Mouse (Mus musculus) embryonic facial prominence, embryonic 12.5 days (tissue): Measurements from ENCODE around the gene Mcm7. TPM values are rescaled to one million over a fixed set of nuclear protein-coding genes. Genes with fewer than 3 reads are reported as not detected.
"Not testable (repeated sequence)": the region's sequence is repeated elsewhere in the genome, so short reads cannot be mapped to it uniquely, and the experiment has no call there.

Experiments used
- ATAC-seq: fragments of 200-750 bp; cut with Nextera tagmentation; 2 replicates; pipeline ENCODE4 v1.8.0; 2017; ENCODE audit not compliant: insufficient number of reproducible peaks, insufficient read depth, low FRiP score, low TSS enrichment
- H3K27ac ChIP-seq: fragments of 300-500 bp; sonication (generic); 2 replicates; pipeline ENCODE4 v1.5.1; 2016; ENCODE audit warnings: mild to moderate bottlenecking
- H3K27me3 ChIP-seq: fragments of 300-500 bp; sonication (generic); 2 replicates; pipeline ENCODE4 v1.6.1; 2016; ENCODE audit warnings: mild to moderate bottlenecking, moderate library complexity
- H3K36me3 ChIP-seq: fragments of 300-500 bp; sonication (generic); 2 replicates; pipeline ENCODE4 v1.6.1; 2016; ENCODE audit warnings: mild to moderate bottlenecking
- H3K4me1 ChIP-seq: fragments of 300-500 bp; sonication (generic); 2 replicates; pipeline ENCODE4 v1.6.1; 2016
- H3K4me2 ChIP-seq: fragments of 300-500 bp; sonication (generic); replicated peaks from 2 replicates; pipeline ENCODE4 v1.6.1; 2016; ENCODE audit warnings: mild to moderate bottlenecking, moderate library complexity
- H3K4me3 ChIP-seq: fragments of 300-500 bp; sonication (generic); 2 replicates; pipeline ENCODE4 v1.5.1; 2016; ENCODE audit warnings: mild to moderate bottlenecking
- H3K9ac ChIP-seq: fragments of 300-500 bp; sonication (generic); 2 replicates; pipeline ENCODE4 v1.6.1; 2016; ENCODE audit warnings: mild to moderate bottlenecking, moderate library complexity
- H3K9me3 ChIP-seq: fragments of 300-500 bp; sonication (generic); 2 replicates; pipeline ENCODE4 v1.6.1; 2016; ENCODE audit warnings: mild to moderate bottlenecking, moderate library complexity
- WGBS: fragments of 180-500 bp; shearing (Covaris S2); methylation state at CpG from one replicate; pipeline ENCODE4 v1.1.7; 2016; 5-methylcytosine and 5-hydroxymethylcytosine counted together
- polyA plus RNA-seq: library from polyadenylated mRNA; unstranded; fragments of >200 nt; fragmentation: Nextera tagmentation; extraction: Ambion mirVana; gene quantifications from 2 replicates; pipeline ENCODE4 v1.2.1, GENCODE M21; 2016

The Mcm7 gene
- polyA plus RNA-seq = 239 and 243 TPM in 2 replicates

DNA sequence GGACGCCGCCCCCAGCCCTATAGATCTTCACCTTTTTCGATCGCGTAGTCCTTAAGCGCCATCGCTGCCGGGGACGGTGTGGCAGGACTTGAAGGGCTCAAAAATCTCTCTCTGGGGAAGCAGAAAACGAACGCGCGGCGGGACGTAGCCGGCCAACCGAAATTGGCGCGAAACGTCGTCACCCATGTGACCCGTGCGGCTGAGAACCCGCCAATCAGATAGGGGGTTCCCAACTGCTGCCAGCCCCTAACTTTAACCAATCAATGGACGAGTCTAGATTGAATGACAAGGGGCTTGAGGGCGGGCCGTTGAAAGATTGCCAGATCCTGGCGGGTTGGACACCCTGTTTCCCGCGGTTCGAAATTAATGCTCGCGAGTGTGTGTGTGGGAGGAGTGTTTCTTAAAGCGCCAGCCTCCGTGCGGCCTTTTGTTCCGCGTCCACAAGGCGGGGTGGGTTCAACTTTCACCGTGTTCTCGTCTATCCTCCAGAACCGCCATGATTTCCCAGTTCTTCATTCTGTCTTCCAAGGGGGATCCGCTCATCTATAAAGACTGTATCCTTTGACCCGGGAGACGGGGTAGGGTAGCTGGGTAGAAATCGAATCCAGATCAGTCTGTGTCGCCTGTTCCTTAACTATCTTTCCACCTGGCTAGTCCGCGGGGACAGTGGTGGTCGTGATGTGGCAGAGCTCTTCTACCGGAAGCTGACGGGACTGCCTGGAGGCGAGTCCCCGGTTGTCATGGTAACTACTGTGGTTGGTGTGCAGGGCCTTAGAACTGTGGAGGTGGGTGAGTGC is at the start of gene Mcm7, which contains the start of gene Ap4m1:
TSS of gene Mcm7 (minus strand) at position 728 of the 797 bp plus-strand sequence.
TSS of gene Ap4m1 (plus strand) at position 308 of the 797 bp plus-strand sequence.
- peak within 1 kb of the TSS; percentile 87 for H3K4me3 ChIP-seq
- peaks cover 19% of the 10 kb centered on the region for H3K4me1 ChIP-seq
- no peaks in the 10 kb centered on the region for H3K9me3 ChIP-seq
- peaks cover 57% of the 10 kb centered on the region for H3K36me3 ChIP-seq
- H3K4me2 ChIP-seq = peak within 1 kb of the TSS; percentile 82
- H3K27me3 ChIP-seq = no peaks in the 10 kb centered on the region
- WGBS = under 1% methylated on average over 54 of the region's 54 CpGs
- peak; percentile 93 for ATAC-seq
- H3K9ac ChIP-seq = peak within 1 kb of the TSS; percentile 83
- H3K27ac ChIP-seq = peak within 1 kb of the TSS; percentile 95

DNA sequence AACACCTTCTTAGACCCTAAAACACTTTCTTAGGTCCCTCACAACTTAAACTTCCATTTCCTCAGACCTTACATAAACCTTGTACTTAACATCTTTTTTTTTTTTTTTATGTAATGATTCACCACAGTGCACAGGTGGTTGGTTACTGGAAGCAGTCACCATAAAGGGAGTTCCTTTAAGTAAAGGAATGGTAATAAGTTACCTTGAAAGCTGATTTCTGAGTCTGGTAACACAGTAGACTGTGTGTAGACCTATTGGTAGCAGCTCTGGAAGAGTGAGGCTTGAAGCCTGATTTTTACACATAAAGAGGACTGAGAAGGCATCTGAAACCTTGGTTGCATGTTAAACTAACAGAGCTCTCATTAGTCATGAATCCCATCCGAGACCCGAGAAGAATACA is 47.6 kb upstream of the Mcm7 start:
- H3K4me2 ChIP-seq = no peak overlapping the region
- H3K4me1 ChIP-seq = no peaks in the 10 kb centered on the region
- no peaks in the 10 kb centered on the region for H3K27me3 ChIP-seq
- H3K36me3 ChIP-seq = no peaks in the 10 kb centered on the region
- no peak overlapping the region for H3K4me3 ChIP-seq
- peaks cover 17% of the 10 kb centered on the region; the same call in 1 of the 2 replicates for H3K9me3 ChIP-seq
- no peak for ATAC-seq
- 64% methylated on average over 2 of the region's 2 CpGs for WGBS
- no peak overlapping the region for H3K9ac ChIP-seq
- no peak overlapping the region for H3K27ac ChIP-seq

DNA sequence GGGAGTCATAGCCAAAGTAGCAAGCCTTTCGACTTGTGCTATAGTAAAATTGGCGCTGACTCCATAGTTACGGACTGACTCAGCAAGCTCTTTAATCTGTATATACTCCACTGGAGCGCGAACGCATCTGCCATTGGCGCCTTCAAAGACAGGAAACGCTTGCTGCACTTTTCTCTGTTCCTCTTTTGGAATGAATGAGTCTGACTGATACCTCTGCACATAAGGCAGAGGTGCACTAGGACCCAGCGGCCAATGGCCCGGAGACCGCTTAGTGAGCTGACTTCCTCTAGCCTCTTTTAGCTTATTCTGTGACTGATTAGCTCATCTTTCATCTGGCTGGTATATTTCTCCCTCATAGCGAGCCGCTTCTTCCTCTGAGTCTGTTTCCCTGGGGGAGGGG is 44.4 kb upstream of the Mcm7 start:
- not testable (repeated sequence) for H3K27ac ChIP-seq, H3K27me3 ChIP-seq, H3K4me1 ChIP-seq, H3K36me3 ChIP-seq, H3K9ac ChIP-seq, H3K4me2 ChIP-seq, H3K4me3 ChIP-seq, ATAC-seq
- 92% methylated on average over 13 of the region's 13 CpGs for WGBS
- H3K9me3 ChIP-seq = peaks cover 19% of the 10 kb centered on the region; the same call in 1 of the 2 replicates

DNA sequence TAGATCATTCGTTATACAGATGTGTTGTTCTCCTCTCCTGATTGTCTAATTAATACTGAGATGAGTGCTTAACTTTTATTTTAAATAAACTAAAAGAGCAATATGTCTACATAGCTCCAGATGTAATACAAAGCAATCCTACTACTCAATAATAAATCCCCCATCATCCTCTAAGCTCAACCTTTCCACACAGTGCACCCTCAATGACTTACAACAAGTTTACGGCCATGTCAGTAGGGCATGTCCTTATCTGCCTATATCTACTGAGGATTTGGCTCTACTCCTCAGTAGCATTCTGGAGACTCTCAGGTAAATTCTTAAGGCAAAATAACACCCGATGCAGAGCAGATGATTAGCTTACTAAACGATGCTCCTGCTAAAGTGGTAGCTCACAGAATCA is 35.7 kb upstream of the Mcm7 start:
- ATAC-seq = no peak
- no peaks in the 10 kb centered on the region for H3K27me3 ChIP-seq
- no peaks in the 10 kb centered on the region for H3K9me3 ChIP-seq
- H3K36me3 ChIP-seq = no peaks in the 10 kb centered on the region
- H3K4me2 ChIP-seq = no peak overlapping the region
- H3K4me3 ChIP-seq = no peak overlapping the region
- no peak overlapping the region for H3K27ac ChIP-seq
- WGBS = 86% methylated on average over 4 of the region's 4 CpGs
- no peak overlapping the region for H3K9ac ChIP-seq
- H3K4me1 ChIP-seq = no peaks in the 10 kb centered on the region

DNA sequence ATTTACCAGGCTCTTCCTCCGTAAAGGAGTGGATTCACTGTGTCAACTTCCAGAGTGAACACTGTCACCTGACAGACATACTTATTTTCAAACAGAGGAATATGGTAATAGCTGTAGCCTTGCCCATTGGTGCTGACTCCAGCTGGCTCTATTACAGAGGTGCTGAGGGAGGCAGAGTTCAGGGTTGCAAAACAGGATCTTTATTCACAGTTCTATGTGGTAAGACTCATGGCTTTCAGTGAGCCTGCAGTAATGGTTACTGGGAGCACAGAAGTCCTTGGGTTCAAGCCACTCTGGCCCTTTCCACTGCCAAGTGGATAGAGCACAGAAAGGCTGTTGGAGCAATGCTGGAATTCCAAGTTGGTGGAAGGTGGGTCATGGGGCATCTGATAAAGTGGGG is 35.0 kb upstream of the Mcm7 start:
- Histone ChIP-seq H3K9ac (no peak overlapping the region), H3K4me3 (no peak overlapping the region), H3K9me3 (no peaks in the 10 kb centered on the region), H3K4me1 (no peaks in the 10 kb centered on the region), H3K4me2 (no peak overlapping the region), H3K27me3 (no peaks in the 10 kb centered on the region), H3K36me3 (no peaks in the 10 kb centered on the region), H3K27ac (no peak overlapping the region)
- no peak for ATAC-seq
- WGBS = 83% methylated on average over 1 of the region's 1 CpGs

DNA sequence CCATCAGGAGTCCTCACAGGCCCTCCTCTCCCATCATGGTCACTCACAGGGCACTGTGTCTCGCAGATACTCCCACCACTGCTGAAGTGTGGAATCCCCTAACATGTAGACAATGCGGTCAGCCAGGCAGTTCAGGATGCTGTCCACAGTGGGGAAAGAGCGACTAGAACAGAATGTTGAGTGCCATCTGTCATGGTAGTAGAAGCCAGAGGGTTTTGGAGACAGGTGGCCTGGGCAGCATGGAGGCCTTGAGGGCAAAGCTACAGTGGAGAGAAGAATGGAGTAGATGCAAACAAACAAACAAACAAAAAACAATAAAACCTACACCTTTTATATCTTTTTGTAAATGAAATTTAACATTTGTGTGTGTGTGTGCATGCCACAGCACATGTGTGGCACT is 29.9 kb upstream of the Mcm7 start:
- H3K4me1 ChIP-seq = no peaks in the 10 kb centered on the region
- ATAC-seq = no peak
- no peak overlapping the region for H3K4me2 ChIP-seq
- no peaks in the 10 kb centered on the region for H3K9me3 ChIP-seq
- no peaks in the 10 kb centered on the region for H3K27me3 ChIP-seq
- WGBS = 79% methylated on average over 3 of the region's 3 CpGs
- no peaks in the 10 kb centered on the region for H3K36me3 ChIP-seq
- no peak overlapping the region for H3K27ac ChIP-seq
- no peak overlapping the region for H3K9ac ChIP-seq
- no peak overlapping the region for H3K4me3 ChIP-seq

DNA sequence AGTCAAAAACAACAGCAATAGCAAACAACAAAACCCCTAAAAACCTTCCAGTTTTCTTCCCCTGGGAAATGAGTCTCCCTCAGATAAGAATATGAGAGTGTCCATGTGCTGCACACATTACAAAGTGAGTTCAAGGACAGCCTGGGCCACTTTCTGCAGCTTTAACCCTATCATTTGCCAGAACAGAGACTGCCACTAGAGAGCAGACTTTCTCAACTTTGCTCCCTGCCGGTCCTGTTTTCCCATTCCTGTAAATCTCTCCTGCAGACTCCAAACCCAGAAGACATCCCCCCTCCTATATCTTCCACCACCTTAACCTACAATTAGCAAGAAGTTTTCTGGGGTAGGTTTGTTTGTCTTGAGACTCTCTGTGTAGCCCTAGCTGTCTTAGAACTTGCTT is 27.4 kb upstream of the Mcm7 start:
- Histone ChIP-seq H3K4me3 (no peak overlapping the region), H3K36me3 (no peaks in the 10 kb centered on the region), H3K9ac (no peak overlapping the region), H3K9me3 (no peaks in the 10 kb centered on the region), H3K27ac (no peak overlapping the region), H3K4me2 (no peak overlapping the region), H3K27me3 (no peaks in the 10 kb centered on the region), H3K4me1 (no peaks in the 10 kb centered on the region)
- no peak for ATAC-seq
- WGBS = 27% methylated on average over 1 of the region's 1 CpGs

DNA sequence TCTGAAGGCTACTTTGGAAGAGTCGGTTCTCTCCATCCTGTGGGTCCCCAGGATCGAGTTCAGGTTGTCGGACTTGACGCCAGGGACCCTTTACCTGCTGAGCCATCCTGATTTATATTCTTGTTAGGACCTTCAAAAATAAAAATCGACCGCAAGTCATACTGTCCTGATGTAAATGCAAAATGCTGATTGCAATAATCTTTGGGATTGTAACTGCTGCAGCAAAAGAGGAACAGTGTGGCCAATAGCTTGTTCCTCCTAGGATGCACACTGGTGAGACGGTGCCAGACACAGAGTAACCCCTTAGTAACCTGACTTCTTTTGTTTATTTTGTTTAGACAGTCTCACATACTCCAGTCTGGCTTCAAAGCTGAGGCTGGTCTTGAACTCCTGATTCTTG is 23.2 kb upstream of the Mcm7 start:
- H3K9me3 ChIP-seq = no peaks in the 10 kb centered on the region
- H3K9ac ChIP-seq = no peak overlapping the region
- WGBS = 75% methylated on average over 7 of the region's 7 CpGs
- no peaks in the 10 kb centered on the region for H3K4me1 ChIP-seq
- no peak overlapping the region for H3K27ac ChIP-seq
- H3K4me3 ChIP-seq = peak overlapping the region; percentile 68; the same call in 1 of the 2 replicates
- no peaks in the 10 kb centered on the region for H3K27me3 ChIP-seq
- ATAC-seq = no peak
- peak overlapping the region; percentile 88 for H3K4me2 ChIP-seq
- peaks cover 25% of the 10 kb centered on the region for H3K36me3 ChIP-seq

DNA sequence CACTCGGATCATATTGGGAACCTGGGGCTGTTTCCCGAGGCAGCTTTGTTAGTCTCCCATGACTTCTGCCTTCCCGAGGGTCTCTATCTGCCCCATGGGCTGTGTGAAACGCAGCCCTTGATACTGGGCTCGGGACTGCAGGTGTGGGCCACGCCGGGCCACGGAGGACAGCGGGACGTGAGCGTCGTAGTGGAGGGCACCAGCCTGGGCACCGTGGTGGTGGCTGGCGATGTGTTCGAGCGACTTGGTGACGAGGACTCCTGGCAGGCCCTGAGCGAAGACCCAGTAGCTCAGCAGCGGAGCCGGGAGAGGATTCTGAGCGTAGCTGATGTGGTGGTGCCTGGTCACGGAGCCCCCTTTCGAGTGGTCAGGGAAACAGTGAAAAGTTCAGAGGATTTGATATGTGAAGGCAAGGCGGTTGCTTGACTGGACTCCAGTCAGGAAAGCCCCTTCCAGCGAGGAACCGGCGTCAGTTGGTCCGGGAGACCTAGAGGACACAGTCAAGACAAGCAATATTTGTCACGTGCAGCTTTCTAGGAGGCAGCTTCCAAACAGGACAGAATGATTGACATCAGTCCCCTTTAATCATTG is 22.6 kb upstream of the Mcm7 start:
- Histone ChIP-seq H3K4me3 (peak overlapping the region; percentile 68), H3K27ac (peak overlapping the region; percentile 78), H3K36me3 (peaks cover 28% of the 10 kb centered on the region), H3K27me3 (no peaks in the 10 kb centered on the region), H3K9ac (peak overlapping the region; percentile 89), H3K9me3 (no peaks in the 10 kb centered on the region), H3K4me2 (peak overlapping the region; percentile 88), H3K4me1 (no peaks in the 10 kb centered on the region)
- ATAC-seq = peak; percentile 50
- WGBS = 1% methylated on average over 29 of the region's 29 CpGs

DNA sequence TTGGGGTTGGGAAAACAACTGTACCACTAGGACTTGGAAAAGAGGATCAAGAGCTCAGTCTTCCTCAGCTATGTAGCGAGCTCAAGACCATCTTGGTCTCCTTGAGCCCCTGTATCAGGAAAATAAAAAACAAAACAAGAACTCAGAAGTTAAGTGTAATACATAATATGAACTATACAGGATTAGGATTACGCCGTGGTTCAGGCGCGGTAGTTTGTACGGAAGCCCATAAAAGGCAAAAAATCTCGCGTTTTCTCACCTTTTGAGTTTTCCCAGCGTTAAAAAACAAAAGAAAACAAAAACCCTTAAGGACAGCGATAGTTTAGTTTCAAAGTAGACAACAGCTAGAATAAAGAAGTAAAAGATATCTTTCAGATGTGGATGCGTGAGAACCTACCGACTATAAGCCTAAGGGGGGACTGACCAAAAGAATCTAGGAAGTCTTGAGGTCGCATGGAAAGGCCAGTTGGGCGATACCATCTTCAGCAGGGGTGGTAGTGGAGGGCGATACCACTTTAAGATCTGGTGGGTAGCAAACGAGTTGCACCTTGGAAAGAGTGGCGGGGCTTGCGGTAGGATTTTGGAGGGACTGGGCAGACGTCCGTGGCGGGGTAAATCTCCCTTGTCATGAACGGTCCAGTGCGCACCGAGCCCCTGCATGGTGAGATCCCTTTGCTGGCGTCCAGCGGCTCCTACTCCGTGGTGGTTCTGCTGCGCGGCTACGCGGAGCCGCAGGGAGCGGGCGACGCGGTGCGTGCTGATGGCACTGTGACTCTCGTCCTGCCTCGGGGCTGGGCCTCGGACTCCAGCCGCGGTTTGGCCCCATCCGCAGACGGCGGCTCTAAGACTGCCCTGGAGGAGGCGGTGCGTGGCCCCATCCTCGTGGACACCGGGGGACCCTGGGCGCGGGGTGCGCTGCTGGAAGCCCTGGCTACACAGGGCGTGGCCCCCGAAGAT is 21.8 kb upstream of the Mcm7 start, which contains the start of gene Mblac1:
TSS of gene Mblac1 (plus strand) at position 544 of the 957 bp plus-strand sequence.
- Histone ChIP-seq H3K4me2 (peak within 1 kb of the TSS; percentile 88), H3K36me3 (peaks cover 33% of the 10 kb centered on the region), H3K4me3 (peak within 1 kb of the TSS; percentile 68), H3K27ac (peak within 1 kb of the TSS; percentile 78), H3K9me3 (no peaks in the 10 kb centered on the region), H3K4me1 (no peaks in the 10 kb centered on the region), H3K27me3 (no peaks in the 10 kb centered on the region), H3K9ac (peak within 1 kb of the TSS; percentile 89)
- 7% methylated on average over 54 of the region's 54 CpGs for WGBS
- peak; percentile 42 for ATAC-seq

DNA sequence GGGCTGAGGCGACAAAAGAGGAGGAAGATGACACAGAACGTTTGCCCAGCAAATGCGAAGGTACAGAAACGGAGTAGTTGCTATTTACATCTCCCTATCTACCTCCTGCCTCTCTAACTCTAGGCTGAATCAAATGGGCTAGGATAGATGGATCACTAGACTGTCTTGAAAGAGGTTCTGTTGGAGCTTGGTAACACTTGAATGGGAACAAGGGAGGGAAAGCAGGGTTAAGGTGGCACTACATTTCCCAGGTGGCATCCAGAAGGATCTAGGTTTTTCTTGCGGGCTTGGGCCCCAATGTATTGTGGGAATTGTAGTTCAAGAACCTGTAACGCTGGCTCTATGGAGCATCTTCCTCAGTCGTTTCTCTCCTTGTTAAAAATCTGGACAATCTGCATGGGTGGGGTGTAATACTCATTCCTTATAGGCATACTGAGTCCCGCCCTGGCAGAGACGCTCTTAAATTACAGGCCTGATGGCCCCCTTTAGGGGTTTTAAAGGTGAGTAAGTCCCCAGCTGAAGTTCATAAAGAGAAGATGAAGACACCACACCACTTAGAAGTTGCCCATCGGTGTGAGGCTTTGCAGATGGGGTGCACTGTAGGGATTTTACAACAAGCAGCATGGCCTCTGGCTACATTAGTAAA is 15.6 kb upstream of the Mcm7 start:
- Histone ChIP-seq H3K4me1 (no peaks in the 10 kb centered on the region; the same call in 1 of the 2 replicates), H3K9me3 (no peaks in the 10 kb centered on the region), H3K9ac (peak overlapping the region; percentile 74), H3K4me3 (peak overlapping the region; percentile 69), H3K36me3 (peaks cover 41% of the 10 kb centered on the region), H3K27me3 (no peaks in the 10 kb centered on the region), H3K27ac (peak overlapping the region; percentile 78; the same call in 1 of the 2 replicates), H3K4me2 (peak overlapping the region; percentile 72)
- under 1% methylated on average over 10 of the region's 10 CpGs for WGBS
- peak; percentile 75 for ATAC-seq
